Mouse (Mus musculus) neural tube, embryonic 11.5 days (tissue): ENCODE results near the gene Scn3a. TPM values are rescaled to one million over a fixed set of nuclear protein-coding genes. Genes with fewer than 3 reads are reported as not detected.

Experiments used
- ATAC-seq: fragments of 200-750 bp; cut with Nextera tagmentation; 2 replicates; pipeline ENCODE4 v1.8.0; 2017; ENCODE audit warnings: moderate number of reproducible peaks, mild to moderate bottlenecking, moderate TSS enrichment, moderate library complexity; ENCODE audit not compliant: insufficient read depth, low FRiP score, low TSS enrichment
- DNase-seq: peaks from one replicate; pipeline ENCODE4 v3.0.0-alpha.2; 2015; ENCODE audit warnings: low spot score
- H3K27ac ChIP-seq: fragments of 300-500 bp; sonication (generic); 2 replicates; pipeline ENCODE4 v1.5.1; 2014; ENCODE audit warnings: low read depth, mild to moderate bottlenecking, low read length
- H3K27me3 ChIP-seq: fragments of 300-500 bp; sonication (generic); 2 replicates; pipeline ENCODE4 v1.6.1; 2014; ENCODE audit warnings: mild to moderate bottlenecking, low read length, mixed read lengths; ENCODE audit not compliant: control insufficient read depth, insufficient read depth
- H3K36me3 ChIP-seq: fragments of 300-500 bp; sonication (generic); 2 replicates; pipeline ENCODE4 v1.6.1; 2014; ENCODE audit warnings: mild to moderate bottlenecking, low read length, moderate library complexity, mixed read lengths; ENCODE audit not compliant: control insufficient read depth, insufficient read depth
- H3K4me1 ChIP-seq: fragments of 300-500 bp; sonication (generic); 2 replicates; pipeline ENCODE4 v1.6.1; 2014; ENCODE audit warnings: low read length, mixed read lengths; ENCODE audit not compliant: control insufficient read depth, insufficient read depth
- H3K4me2 ChIP-seq: fragments of 300-500 bp; sonication (generic); 2 replicates; pipeline ENCODE4 v1.6.1; 2014; ENCODE audit warnings: low read depth, mild to moderate bottlenecking, moderate library complexity
- H3K4me3 ChIP-seq: fragments of 300-500 bp; sonication (generic); 2 replicates; pipeline ENCODE4 v1.5.1; 2014; ENCODE audit warnings: low read depth, low read length
- H3K9ac ChIP-seq: fragments of 300-500 bp; sonication (generic); 2 replicates; pipeline ENCODE4 v1.6.1; 2014; ENCODE audit warnings: mild to moderate bottlenecking, low read length
- H3K9me3 ChIP-seq: fragments of 300-500 bp; sonication (generic); 2 replicates; pipeline ENCODE4 v1.6.1; 2016; ENCODE audit warnings: low read length; ENCODE audit not compliant: control insufficient read depth
- WGBS: fragments of 180-500 bp; shearing (Covaris S2); extraction: QIAGEN DNeasy Blood & Tissue Kit; methylation state at CpG from one replicate; pipeline ENCODE4 v1.1.7; 2014; 5-methylcytosine and 5-hydroxymethylcytosine counted together
- polyA plus RNA-seq: library from polyadenylated mRNA; unstranded; fragments of >200 nt; fragmentation: Nextera tagmentation; extraction: Ambion mirVana; gene quantifications from 2 replicates; pipeline ENCODE4 v1.2.1, GENCODE M21; 2014

The Scn3a gene
- polyA plus RNA-seq, 1 experiment from 2014 or later, result 27.4 TPM

GRCm38 (mm10) chr2:65436917-65437316, 130.5 kb downstream of the Scn3a start:
- no peaks in the 10 kb centered on the region for H3K27me3 ChIP-seq
- ATAC-seq (no peak), DNase-seq (no peak)
- H3K4me1 ChIP-seq, result no peaks in the 10 kb centered on the region
- H3K9me3 ChIP-seq, result no peaks in the 10 kb centered on the region
- no peak overlapping the region for H3K9ac ChIP-seq
- no peak overlapping the region for H3K4me2 ChIP-seq
- H3K4me3 ChIP-seq, result no peak overlapping the region
- no peaks in the 10 kb centered on the region for H3K36me3 ChIP-seq
- H3K27ac ChIP-seq, result no peak overlapping the region
- 88% methylated on average over 1 of the region's 1 CpGs for WGBS

DNA sequence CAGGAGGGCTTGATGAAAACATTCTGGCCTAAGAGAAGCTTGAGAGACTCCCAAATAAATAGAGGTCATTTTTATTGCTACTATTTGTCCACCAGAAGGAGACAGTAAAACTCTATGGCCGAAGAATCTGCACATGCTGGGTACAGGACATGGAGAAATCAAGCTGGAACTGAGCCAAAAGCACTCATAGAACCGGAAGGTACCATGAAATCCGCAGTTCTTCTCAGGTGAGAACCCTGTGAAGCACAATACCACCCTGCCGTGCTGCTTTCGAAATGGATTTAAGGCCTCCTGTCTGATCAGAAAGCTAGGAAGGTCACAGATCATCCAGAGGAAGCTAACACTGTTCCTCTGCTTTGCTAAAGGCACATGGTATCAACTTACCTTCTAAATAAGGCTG, 143.9 kb downstream of the Scn3a start:
- DNase-seq (no peak), ATAC-seq (no peak)

GRCm38 (mm10) chr2:65421259-65422255, 145.9 kb downstream of the Scn3a start:
- Histone ChIP-seq H3K4me2 (no peak overlapping the region), H3K27ac (no peak overlapping the region), H3K4me3 (no peak overlapping the region), H3K36me3 (no peaks in the 10 kb centered on the region), H3K9ac (no peak overlapping the region), H3K4me1 (0 out of 2 replicates have a peak, but pooled peaks cover 3% of the 10 kb centered on the region), H3K27me3 (no peaks in the 10 kb centered on the region), H3K9me3 (no peaks in the 10 kb centered on the region)
- DNase-seq (no peak), ATAC-seq (no peak)
- WGBS, result 56% methylated on average over 11 of the region's 11 CpGs

More for the DNA sequence above, 143.9 kb downstream of the Scn3a start:
- no peaks in the 10 kb centered on the region for H3K9me3 ChIP-seq
- H3K27me3 ChIP-seq, result no peaks in the 10 kb centered on the region
- H3K9ac ChIP-seq, result no peak overlapping the region
- 0 out of 2 replicates have a peak, but pooled peaks cover 3% of the 10 kb centered on the region for H3K4me1 ChIP-seq
- no peak overlapping the region for H3K4me2 ChIP-seq
- no peak overlapping the region for H3K4me3 ChIP-seq
- H3K36me3 ChIP-seq, result no peaks in the 10 kb centered on the region
- WGBS, result 67% methylated on average over 5 of the region's 5 CpGs
- no peak overlapping the region for H3K27ac ChIP-seq

- no peak for DNase-seq
- peaks cover 8% of the 10 kb centered on the region; the same call in 1 of the 2 replicates for H3K4me1 ChIP-seq
- H3K4me3 ChIP-seq, result no peak overlapping the region
- WGBS, result 37% methylated on average over 1 of the region's 1 CpGs
- no peak overlapping the region for H3K4me2 ChIP-seq
- no peak for ATAC-seq
- H3K36me3 ChIP-seq, result no peaks in the 10 kb centered on the region
- no peak overlapping the region for H3K27ac ChIP-seq
- no peaks in the 10 kb centered on the region for H3K27me3 ChIP-seq
- H3K9ac ChIP-seq, result no peak overlapping the region
- H3K9me3 ChIP-seq, result no peaks in the 10 kb centered on the region
Observed at GRCm38 (mm10) chr2:65418608-65419007, 148.8 kb downstream of the Scn3a start.

DNA sequence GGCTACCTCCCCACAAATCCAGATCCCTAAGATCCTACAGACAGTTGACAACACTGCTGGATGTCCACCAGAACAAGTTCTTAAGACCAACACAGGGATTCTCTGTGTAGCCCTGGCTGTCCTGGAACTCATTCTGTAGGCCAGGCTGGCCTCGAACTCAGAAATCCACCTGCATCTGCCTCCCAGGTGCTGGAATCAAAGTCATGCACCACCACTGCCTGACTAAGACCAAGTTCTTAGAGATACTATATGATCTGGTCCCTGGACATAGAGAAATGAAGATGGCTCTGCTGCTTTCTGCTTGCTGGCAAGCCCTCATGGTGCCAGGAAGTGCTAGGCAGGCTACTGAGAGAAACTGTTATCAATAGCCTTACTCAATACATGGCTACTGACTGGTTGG, 150.9 kb downstream of the Scn3a start:
- H3K4me1 ChIP-seq, result peaks cover 5% of the 10 kb centered on the region; the same call in 1 of the 2 replicates
- ATAC-seq (no peak), DNase-seq (no peak)
- no peak overlapping the region for H3K4me3 ChIP-seq
- H3K27ac ChIP-seq, result no peak overlapping the region
- H3K9me3 ChIP-seq, result no peaks in the 10 kb centered on the region
- no peak overlapping the region for H3K4me2 ChIP-seq
- no peak overlapping the region for H3K9ac ChIP-seq
- no peaks in the 10 kb centered on the region for H3K36me3 ChIP-seq
- no peaks in the 10 kb centered on the region for H3K27me3 ChIP-seq
- WGBS, result 96% methylated on average over 1 of the region's 1 CpGs

- DNase-seq (no peak), ATAC-seq (peak; percentile 38)
- H3K4me2 ChIP-seq, result peak overlapping the region; percentile 60
- H3K36me3 ChIP-seq, result no peaks in the 10 kb centered on the region
- peak overlapping the region; percentile 79; the same call in 1 of the 2 replicates for H3K27ac ChIP-seq
- H3K4me1 ChIP-seq, result peaks cover 5% of the 10 kb centered on the region; the same call in 1 of the 2 replicates
- no peaks in the 10 kb centered on the region for H3K27me3 ChIP-seq
- H3K4me3 ChIP-seq, result no peak overlapping the region
- H3K9ac ChIP-seq, result no peak overlapping the region
- WGBS, result 1% methylated on average over 2 of the region's 2 CpGs
- H3K9me3 ChIP-seq, result no peaks in the 10 kb centered on the region
Observed at GRCm38 (mm10) chr2:65415294-65415693, 152.1 kb downstream of the Scn3a start.

DNA sequence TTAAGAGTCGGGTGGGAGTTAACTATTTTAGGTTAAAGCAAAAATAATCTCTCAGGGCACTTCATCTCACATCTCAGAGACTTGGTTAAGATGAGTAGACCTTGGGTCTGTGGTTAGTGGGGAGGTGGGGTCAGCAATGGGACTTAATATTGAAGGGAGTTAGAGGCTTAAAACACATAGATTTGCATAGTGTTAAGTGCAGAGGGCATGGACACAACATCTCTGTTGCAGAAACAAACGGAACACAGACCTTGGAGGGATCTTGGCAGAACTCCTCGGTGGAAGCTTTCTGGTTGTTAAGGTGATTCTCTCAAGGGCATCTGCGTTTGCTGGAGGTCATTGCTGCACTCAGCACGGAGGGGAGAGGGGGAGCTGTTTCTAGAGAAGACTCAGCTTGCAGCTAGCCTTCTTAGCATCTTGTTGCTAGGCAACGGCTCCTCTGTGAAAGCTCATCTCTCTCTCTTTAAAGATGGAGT, 152.6 kb downstream of the Scn3a start:
- Histone ChIP-seq H3K27ac (peak overlapping the region; percentile 79), H3K4me3 (peak overlapping the region; percentile 12; the same call in 1 of the 2 replicates), H3K27me3 (no peaks in the 10 kb centered on the region), H3K4me1 (peaks cover 5% of the 10 kb centered on the region; the same call in 1 of the 2 replicates), H3K4me2 (peak overlapping the region; percentile 60), H3K9ac (0 out of 2 replicates have a peak overlapping the region, but pooled peaks have one; percentile 18), H3K9me3 (no peaks in the 10 kb centered on the region), H3K36me3 (no peaks in the 10 kb centered on the region)
- ATAC-seq (peak; percentile 81), DNase-seq (peak; percentile 82)
- 5% methylated on average over 6 of the region's 6 CpGs for WGBS

DNA sequence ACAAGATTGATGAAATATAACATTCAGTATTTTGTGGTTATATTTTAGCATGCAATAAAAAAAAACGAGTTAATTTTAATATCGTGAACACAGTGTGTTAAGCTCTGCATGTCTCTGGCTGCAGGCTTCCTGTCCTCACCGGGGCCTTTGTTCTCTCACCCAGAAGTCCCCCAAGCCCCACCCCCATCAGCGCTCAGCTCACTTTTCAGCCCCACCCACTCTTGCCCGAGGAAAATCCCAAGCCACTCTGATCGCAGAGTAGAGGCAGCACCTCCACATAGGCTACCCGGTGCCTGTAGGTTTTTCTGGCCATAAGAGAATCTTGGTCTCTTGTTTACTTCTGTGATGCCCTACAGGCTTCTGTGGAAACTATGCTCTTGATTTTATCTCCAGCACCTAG, 153.2 kb downstream of the Scn3a start:
- Histone ChIP-seq H3K9ac (no peak overlapping the region; the same call in 1 of the 2 replicates), H3K27me3 (no peaks in the 10 kb centered on the region), H3K9me3 (no peaks in the 10 kb centered on the region), H3K36me3 (no peaks in the 10 kb centered on the region), H3K4me3 (peak overlapping the region; percentile 16), H3K27ac (peak overlapping the region; percentile 79), H3K4me2 (peak overlapping the region; percentile 60), H3K4me1 (peaks cover 5% of the 10 kb centered on the region; the same call in 1 of the 2 replicates)
- peak; percentile 85 for DNase-seq
- WGBS, result under 1% methylated on average over 7 of the region's 7 CpGs
- ATAC-seq, result peak; percentile 89
